Mouse (Mus musculus): Measurements from ENCODE around the gene B3gnt8.

DNA sequence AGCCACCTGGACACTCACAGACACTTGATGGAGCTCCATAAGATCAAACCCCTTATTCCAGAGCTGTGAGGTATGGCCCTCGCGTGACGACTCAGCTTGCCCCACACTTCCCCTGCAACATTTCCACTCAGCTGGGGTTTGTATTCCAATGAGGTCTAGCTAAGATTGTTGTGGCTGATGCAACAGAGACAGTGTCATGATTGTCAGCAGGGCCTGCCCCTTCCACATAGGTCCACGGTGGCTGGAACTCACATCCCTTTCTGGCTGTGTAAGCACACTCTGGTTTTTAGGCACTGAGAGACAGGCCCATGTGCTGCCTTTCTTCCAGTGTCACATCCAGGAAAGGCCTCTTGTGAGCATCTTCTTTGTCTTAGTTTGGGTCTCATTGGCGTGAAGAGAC is 41.8 kb upstream of the B3gnt8 start:
- no peak for TF ChIP-seq CTCF (IDR thresholded peaks at IDR 0.05; ENCODE audit: extremely low read depth, insufficient read depth, low read length)
- TF ChIP-seq POLR2A (IDR thresholded peaks at IDR 0.05; ENCODE audit: extremely low read depth, insufficient read depth, low read length), result no peak
